Mouse (Mus musculus) spleen, adult 12 weeks (tissue): Measurements from ENCODE around the gene Mpnd.
A peak's percentile ranks its signal among the peaks of the same experiment; 100 is the strongest.
"Not testable (repeated sequence)": the region's sequence is repeated elsewhere in the genome, so short reads cannot be mapped to it uniquely, and the experiment has no call there.

ENCODE experiments used
- DNase-seq: peaks from one replicate; pipeline ENCODE4 v3.0.0; 2022; ENCODE audit warnings: low spot score

The Mpnd gene

DNA sequence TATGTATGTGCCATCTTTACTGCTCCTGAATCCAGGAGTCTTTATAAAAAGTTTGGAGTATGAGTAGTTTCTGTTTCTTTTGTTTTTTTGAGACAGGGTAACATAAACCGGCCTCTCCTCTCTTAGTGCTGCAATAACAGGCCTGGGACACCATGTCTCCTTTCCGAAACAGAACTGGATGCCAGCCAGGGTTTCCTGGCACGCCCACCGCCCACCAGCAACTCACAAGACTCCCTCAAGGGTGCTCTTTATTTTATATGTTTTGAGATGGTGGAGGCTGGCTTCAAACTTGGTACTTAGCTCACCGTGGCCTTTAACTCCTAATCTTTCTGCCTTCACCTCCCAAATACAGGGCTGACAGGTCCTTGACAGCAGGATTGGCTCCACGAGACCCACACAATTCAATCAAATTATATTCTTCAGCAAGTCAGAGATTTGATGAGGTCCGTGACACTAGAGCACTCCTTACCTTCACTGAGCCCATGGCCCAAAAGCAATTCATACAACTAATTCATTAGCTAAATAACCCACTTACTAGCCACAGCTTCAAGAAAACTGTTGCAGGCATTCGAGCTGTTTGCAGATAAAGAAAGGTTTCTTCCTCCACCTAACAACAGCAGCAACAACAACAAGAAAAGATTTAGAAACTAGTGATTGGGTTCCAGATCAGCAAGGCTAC is 33.2 kb downstream of the Mpnd start:
- DNase-seq, result no peak

DNA sequence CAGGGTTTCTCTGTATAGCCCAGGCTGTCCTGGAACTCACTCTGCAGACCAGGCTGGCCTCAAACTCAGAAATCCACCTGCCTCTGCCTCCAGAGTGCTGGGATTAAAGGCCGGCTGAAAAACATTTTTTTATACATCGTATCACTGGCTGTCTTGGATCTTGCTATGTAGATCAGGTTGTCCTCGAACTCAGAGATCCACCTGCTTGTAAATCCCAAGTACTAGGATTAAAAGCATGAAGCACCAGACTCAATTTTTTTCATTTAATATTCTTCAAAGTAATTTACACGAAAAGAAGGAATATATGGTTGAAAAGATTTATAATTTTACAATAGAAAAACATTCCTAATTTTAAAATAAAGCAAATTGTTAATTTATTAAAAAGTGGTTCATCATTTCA is 33.8 kb downstream of the Mpnd start:
- no peak for DNase-seq

DNA sequence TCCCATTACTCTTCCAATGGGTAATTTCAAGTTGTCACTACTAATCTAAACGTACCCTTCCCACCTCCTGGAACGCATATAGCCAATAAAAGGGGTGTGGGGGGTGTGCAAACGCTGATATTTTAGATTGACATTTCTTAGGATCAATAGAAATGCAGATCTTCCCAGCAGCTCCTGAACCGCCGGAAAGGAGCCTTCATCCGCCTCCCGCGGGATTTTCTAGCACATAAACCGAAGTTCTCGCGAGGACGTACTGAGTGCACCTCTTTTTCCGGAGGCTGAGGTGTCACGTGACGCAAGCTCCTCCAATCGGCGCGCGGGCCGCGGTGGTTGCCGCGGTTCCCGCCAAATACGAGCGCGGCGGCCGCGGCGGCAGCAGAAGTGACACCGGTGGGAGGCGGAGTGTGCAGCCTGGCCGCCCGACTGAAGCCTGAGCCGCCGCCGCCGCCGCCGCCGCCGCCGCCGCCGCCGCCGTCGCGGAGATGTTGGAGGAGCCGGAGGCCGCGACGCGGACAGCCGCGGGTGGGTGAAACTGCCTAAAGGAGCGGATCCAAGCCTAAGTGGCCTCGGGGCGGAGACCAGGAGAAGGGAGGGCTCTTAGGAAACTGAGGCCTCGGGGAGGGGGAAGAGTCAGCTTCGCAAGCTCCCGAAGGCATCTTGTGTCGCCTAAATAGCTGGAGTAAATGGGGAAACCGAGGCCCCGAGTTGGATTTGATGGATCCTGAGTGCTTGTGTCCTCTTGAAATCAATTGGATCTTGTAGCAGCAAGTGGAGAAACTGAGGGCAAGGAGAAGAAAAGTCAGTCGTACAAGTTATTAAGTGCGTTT is 34.7 kb downstream of the Mpnd start, which contains the start of gene Chaf1a:
Gene Chaf1a (plus strand): TSS at position 410 of the 827 bp plus-strand sequence.
- DNase-seq, result peak; percentile 92

DNA sequence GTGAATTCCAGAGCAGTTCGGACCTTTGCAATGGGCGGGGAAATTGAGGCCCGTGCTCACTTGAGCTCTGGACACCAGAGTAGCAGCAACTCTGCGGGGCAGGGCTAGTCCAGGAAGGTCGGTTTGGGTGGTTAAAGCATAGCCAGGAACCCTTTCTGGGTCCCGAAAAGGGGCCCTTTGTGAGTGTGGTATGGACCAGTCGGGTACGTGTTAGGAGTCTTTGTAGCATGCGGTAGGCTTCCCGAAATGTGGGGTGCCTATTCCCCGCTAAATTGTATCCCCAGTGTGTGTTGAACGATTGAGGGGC is 35.3 kb downstream of the Mpnd start:
- no peak for DNase-seq

DNA sequence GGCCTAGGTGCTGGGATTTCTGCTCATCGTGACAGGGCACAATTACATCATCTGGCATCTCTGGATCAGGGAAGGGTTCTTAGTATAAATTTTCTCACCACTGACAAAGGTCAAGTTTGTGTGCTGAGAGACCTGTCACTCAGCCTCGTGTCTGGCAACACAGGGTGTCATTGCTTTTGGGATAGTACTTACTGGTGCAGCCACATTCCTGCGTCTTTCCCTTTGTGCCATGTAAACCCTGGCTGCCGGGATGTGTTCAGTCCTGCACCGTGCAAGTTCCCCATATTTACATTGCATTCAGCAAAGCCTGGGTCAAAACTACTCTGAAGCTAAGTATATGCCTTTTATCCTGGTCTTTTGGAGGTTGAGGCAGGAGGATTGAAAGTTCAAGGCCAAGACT is 45.9 kb downstream of the Mpnd start:
- DNase-seq, result no peak

DNA sequence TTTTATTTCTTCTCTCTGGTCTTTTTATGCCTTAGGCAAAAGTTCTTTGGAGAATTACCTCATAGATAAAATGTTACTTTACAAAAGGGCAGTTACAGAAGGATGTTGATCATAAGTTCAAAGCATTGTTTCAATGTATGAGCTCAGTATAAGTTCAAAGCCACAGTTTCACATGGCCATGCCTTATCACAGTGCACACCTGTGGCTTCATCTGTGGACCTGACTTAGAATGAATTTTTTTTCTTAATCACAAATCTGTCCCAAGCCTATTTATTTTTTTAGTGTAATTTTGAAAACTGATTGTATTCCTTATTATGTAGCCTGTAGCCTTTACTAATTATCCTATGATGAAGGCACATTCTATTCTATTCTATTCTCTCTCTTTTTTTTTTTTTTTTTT is 49.4 kb downstream of the Mpnd start:
- DNase-seq, result no peak

DNA sequence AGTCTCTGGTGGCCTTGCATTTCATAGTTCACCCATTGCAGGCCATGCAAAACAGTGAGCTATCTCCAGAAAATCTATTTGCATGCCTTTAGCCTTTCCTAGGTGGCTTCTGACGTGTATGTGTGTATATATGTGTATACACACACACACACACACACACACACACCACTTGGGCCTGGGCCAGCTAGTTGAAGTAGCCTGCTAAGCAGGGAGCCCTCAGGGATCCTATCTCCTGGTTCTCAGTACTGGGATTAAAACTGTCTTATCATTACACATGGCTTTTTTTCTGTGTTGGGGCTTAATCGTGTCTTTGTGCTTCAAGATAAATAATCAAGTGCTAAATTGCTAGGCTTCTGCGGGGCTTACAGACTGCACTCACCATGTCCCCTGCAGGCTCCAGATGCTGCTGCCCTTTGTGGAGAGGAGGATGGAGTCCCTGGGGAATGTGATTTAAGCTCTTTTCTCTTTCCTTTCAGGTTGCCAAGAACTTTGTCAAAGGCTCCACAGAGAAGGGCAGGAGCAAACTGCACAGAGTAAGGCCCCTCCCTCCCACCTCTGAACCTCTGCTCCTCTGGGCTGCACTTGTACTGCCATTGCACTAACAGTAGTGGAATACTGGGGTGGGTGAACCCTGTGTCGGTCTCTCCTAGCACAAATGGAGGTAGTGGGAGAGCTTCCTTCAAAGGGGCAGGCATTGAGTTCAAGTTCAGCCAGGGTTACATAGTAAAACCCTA is 50.6 kb downstream of the Mpnd start:
- DNase-seq, result no peak

DNA sequence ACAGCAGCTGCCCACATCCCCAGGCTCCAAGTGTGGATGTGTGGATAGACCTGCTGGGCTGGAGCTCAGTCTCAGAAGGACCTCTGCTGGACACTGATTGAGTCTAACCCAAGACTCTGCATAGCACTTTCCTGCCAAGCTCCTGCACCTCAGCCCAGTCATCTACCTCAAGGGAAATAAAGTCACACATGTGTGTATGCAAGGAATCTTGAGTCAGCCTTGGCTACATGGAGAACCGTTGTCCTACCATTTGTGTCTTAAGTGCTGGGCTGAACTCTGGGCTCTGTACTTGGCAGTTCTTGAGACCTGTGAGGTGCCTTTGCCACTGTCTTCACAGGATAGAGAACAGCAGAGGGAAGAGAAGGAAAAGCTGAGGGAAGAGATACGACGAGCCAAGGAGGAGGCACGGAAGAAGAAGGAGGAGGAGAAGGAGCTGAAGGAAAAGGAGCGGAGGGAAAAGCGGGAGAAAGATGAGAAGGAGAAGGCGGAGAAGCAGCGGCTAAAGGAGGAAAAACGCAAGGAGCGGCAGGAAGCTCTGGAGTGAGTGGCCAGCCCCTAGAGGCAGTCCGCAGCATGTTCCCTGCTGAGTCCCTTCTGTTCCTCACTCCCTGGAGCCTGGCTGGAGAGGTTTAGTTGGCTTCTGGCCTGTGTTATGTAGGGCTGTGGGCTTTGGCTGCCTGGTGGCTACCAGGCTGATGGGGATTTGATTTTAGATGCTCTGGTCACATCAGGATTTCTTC is 52.0 kb downstream of the Mpnd start:
- no peak for DNase-seq

DNA sequence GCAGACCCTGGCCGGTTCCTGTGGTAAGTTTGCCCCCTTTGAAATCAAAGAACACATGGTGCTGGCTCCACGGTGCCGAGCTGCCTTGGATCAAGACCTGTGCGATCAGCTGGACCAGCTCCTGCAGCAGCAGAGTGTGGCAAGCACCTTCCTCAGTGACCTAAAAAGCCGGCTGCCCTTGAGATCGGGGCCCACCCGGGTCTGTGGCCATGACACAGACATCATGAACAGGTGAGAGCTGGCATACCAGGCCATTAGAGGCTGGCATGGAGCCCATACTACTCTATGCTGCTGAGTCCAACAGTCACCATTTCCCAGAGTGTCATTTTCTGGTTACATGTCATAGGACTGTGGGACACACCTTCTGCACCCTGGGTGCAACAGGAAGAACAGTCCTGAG is 56.6 kb downstream of the Mpnd start:
- DNase-seq, result no peak

DNA sequence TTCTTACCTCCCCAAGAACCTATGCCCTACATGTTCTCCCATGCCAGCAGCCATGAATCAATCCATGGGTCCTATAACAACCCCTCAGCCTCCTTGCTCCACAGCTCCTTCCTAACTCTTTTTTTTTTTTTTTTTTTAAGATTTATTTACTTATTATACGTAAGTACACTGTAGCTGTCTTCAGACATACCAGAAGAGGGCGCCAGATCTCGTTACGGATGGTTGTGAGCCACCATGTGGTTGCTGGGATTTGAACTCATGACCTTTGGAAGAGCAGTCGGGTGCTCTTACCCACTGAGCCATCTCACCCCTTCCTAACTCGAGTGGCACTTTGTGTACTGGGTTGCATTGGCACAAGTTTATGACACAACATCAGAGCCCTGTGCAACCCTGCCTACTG is 60.2 kb downstream of the Mpnd start:
- DNase-seq, result not testable (repeated sequence)
